Mouse (Mus musculus) cerebellum, adult 11-12 months (tissue): Measurements from ENCODE around the gene Ybx3.

Experiments used
- DNase-seq: peaks from one replicate; pipeline ENCODE4 v3.0.0; 2022

The Ybx3 gene

GRCm38 (mm10) chr6:131388040-131389021, at the start of gene Ybx3:
Gene Ybx3, minus strand, starts transcription at chr6:131388476.
- DNase-seq = peak; percentile 92

GRCm38 (mm10) chr6:131436626-131437025, 48.4 kb upstream of the Ybx3 start:
- DNase-seq = no peak

- DNase-seq = no peak
Observed at GRCm38 (mm10) chr6:131434088-131434487, 45.8 kb upstream of the Ybx3 start.

GRCm38 (mm10) chr6:131433153-131434048, 45.1 kb upstream of the Ybx3 start:
- no peak for DNase-seq

- DNase-seq = peak; percentile 10
Observed at GRCm38 (mm10) chr6:131421572-131421971, 33.3 kb upstream of the Ybx3 start.

- no peak for DNase-seq
Observed at GRCm38 (mm10) chr6:131419614-131420013, 31.3 kb upstream of the Ybx3 start.

GRCm38 (mm10) chr6:131418770-131419169, 30.5 kb upstream of the Ybx3 start:
- DNase-seq = peak; percentile 3

GRCm38 (mm10) chr6:131411116-131411843, 23.0 kb upstream of the Ybx3 start:
- DNase-seq = no peak

- DNase-seq = no peak
Observed at GRCm38 (mm10) chr6:131406957-131407356, 18.7 kb upstream of the Ybx3 start.

GRCm38 (mm10) chr6:131405896-131406295, 17.6 kb upstream of the Ybx3 start:
- DNase-seq = no peak

GRCm38 (mm10) chr6:131405174-131405573, 16.9 kb upstream of the Ybx3 start:
- no peak for DNase-seq

- no peak for DNase-seq
Observed at GRCm38 (mm10) chr6:131404260-131404659, 16.0 kb upstream of the Ybx3 start.

GRCm38 (mm10) chr6:131403036-131403435, 14.8 kb upstream of the Ybx3 start:
- DNase-seq = no peak

- DNase-seq = no peak
Observed at GRCm38 (mm10) chr6:131402606-131403005, 14.3 kb upstream of the Ybx3 start.

GRCm38 (mm10) chr6:131401259-131401658, 13.0 kb upstream of the Ybx3 start:
- no peak for DNase-seq

GRCm38 (mm10) chr6:131396650-131397049, 8.4 kb upstream of the Ybx3 start:
- DNase-seq = no peak

- DNase-seq = no peak
Observed at GRCm38 (mm10) chr6:131393873-131394660, 5.8 kb upstream of the Ybx3 start.

- DNase-seq = peak; percentile 74
Observed at GRCm38 (mm10) chr6:131387221-131388039, 846 bp downstream of the Ybx3 start.

- DNase-seq = no peak
Observed at GRCm38 (mm10) chr6:131386416-131387019, 1.8 kb downstream of the Ybx3 start.

GRCm38 (mm10) chr6:131385469-131385868, 2.8 kb downstream of the Ybx3 start:
- DNase-seq = no peak
